Mouse (Mus musculus) cortical plate, adult 2 months (tissue): ENCODE results near the gene Whamm. TPM values are rescaled to one million over a fixed set of nuclear protein-coding genes. Genes with fewer than 3 reads are reported as not detected.

ENCODE experiments used
- H3K27ac ChIP-seq: fragments of 200-500 bp; 2 replicates; pipeline ENCODE4 v1.5.1; 2012; ENCODE audit warnings: low read length, control low read depth, inconsistent platforms; ENCODE audit not compliant: insufficient read depth
- H3K4me1 ChIP-seq: fragments of 200-500 bp; 2 replicates; pipeline ENCODE4 v1.6.1; 2011; ENCODE audit warnings: low read length; ENCODE audit not compliant: control insufficient read depth, insufficient read depth
- H3K4me3 ChIP-seq: fragments of 200-500 bp; 2 replicates; pipeline ENCODE4 v1.5.1; 2011; ENCODE audit warnings: mild to moderate bottlenecking, low read length, control low read depth; ENCODE audit not compliant: insufficient read depth
- CTCF ChIP-seq: fragments of 200-500 bp; IDR thresholded peaks from 2 replicates; pipeline ENCODE4 v1.5.1; 2011; ENCODE audit warnings: mild to moderate bottlenecking, control low read depth, low read length; ENCODE audit not compliant: insufficient read depth; ENCODE audit errors: extremely low read depth
- POLR2A ChIP-seq: fragments of 200-500 bp; IDR thresholded peaks from 2 replicates; pipeline ENCODE4 v1.6.1; 2011; ENCODE audit warnings: mild to moderate bottlenecking, low read length, control low read depth; ENCODE audit not compliant: insufficient read depth; ENCODE audit errors: extremely low read depth
- polyA plus RNA-seq: library from polyadenylated mRNA; depleted of rRNA; stranded (reverse); fragments of >200 nt; gene quantifications from 2 replicates; pipeline ENCODE4 v1.2.3, GENCODE M21; 2012

Whamm gene
- polyA plus RNA-seq, 1 experiment: 19.9 TPM

DNA sequence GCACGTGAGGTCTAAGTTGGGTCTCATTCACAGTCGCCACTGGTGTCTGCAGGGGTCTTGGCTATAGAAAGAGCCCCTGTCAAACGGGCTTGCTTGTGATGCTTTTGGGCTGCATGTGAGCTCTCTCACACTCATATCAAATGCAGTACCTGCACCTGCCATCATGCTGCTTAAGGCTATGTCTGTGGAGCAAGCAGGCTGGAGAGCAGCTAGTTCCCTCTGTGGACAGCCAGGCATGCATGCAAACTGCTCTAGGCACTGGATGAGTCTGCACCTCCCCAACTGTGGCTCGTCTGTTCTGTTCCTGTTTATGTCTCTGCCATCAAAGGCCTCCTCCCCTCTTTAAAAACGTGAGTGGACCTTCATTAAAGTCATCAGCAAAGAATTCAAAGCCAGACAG lies 35.4 kb downstream of the Whamm start:
- Histone ChIP-seq H3K4me3 (no peak overlapping the region), H3K4me1 (no peaks in the 10 kb centered on the region), H3K27ac (no peak overlapping the region)
- TF ChIP-seq POLR2A: no peak
- TF ChIP-seq CTCF: no peak

DNA sequence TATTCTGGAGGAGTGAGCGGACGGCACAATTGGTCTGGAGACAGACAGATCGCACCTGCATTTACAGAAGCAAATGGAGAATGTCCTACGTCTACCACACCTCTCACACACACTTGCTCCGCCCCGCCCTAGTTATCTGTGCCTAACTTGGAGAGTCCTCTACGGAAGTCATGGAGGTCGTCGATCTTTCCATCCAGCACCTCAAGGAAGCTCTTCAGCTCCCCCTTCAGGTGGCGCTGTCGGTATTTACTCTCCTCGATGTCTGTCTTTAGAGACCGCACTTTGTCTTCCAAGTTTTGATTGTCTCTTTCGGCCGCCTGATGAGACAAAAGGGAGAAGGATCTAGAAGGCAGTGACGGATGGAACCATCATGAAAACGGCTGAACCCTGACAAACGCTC lies 39.1 kb downstream of the Whamm start:
- Histone ChIP-seq H3K4me3 (no peak overlapping the region), H3K27ac (no peak overlapping the region), H3K4me1 (no peaks in the 10 kb centered on the region)
- TF ChIP-seq POLR2A (no peak), CTCF (peak; percentile 33)

DNA sequence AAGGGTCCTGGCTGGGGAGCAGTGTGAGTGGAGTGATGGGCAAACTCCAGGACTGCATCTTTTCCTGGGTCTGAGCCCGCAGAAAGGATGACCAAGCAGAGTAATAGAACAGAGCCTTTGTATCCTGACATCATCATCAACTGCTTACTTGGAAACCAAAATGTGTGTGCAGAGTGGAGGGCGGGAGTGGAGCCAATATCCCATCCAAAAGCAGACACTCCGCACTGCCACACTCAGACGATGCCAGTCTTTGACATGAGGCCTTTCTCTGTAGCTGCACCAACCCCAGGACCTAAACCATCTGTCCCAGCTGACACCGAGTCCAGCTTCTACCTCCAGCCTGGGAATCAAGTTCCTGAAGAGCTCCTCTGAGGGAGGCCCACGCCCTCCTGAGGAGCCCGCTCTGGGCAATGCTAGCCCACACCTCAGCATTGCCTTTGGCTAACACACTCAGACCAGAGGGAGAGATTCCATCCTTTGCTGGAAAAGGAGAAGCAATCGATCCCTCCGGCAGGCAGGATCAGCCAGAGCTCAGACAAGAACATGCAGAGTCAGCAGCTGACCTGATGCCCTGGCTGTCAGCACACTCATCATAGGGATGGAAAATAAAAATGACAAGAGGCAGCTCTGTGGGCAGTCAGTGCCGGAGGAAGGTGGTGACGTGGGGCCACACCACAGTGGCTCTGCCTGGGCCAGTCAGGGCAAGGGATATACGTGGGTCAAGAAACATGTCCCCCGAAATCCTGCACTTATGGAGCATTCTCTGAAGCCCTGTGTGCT lies 42.0 kb downstream of the Whamm start:
- H3K27ac ChIP-seq: no peak overlapping the region
- no peak overlapping the region for H3K4me3 ChIP-seq
- TF ChIP-seq POLR2A: no peak
- no peak for TF ChIP-seq CTCF
- no peaks in the 10 kb centered on the region for H3K4me1 ChIP-seq

DNA sequence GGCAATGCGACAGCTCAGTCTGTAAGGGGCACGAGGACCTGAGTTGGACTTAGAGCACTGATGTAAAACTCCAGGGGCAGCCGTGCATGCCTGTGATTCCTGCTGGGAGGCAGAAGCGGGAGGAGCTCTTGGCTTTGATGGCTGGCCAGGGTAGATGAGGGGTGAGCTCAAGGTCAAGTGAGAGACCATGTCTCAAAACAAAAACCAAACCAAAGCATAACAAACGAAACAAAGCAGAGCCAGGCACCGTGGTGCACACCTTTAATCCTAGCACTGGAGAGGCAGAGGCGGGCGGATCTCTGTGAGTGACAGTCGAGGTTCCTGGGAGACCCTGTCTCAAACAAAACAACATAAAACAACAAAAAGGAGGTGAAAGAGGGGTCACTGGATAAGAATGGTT lies 44.0 kb downstream of the Whamm start:
- Histone ChIP-seq H3K27ac (no peak overlapping the region), H3K4me3 (no peak overlapping the region), H3K4me1 (no peaks in the 10 kb centered on the region)
- TF ChIP-seq CTCF (no peak), POLR2A (no peak)

DNA sequence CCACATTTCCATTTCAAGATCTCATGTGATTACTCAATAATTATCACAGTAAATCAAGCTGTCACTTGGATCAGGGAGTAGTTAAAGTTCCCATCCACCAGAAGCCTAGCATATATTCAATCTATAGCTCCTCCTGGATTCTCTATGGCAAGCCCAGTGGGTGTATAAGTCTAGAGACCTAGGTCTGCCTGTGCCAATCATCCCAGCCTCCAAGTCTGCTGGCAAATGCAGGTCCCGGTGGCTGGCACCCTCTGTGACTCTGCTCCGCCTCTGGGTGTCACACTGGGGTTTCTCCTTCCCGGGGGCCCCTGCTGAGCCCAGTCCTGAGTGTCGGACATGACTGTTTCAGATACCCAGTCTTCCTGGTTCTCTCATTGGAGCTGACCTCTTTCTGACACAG lies 51.7 kb downstream of the Whamm start:
- Histone ChIP-seq H3K4me3 (no peak overlapping the region), H3K27ac (no peak overlapping the region), H3K4me1 (no peaks in the 10 kb centered on the region)
- TF ChIP-seq POLR2A: no peak
- TF ChIP-seq CTCF: no peak

DNA sequence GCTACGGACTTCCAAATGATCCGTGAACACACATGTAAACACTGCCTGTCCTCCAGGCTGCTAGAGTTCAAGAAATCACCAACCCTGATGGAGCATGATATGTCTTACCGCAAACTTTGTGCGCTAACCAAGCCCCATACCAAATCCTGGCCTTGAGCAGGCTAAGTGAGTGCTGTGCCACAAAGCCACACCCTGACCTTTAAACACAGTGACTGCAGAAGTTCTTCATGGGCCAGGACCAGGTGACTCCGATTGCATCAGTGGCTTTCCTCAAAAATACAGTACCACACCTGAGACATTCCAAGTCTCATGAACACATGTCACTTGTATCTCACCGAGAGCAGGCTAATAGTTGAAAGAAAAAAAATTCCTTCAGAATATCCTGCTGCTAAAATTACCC lies 52.7 kb downstream of the Whamm start:
- TF ChIP-seq CTCF (no peak), POLR2A (no peak)
- Histone ChIP-seq H3K4me1 (no peaks in the 10 kb centered on the region), H3K4me3 (no peak overlapping the region), H3K27ac (no peak overlapping the region)

DNA sequence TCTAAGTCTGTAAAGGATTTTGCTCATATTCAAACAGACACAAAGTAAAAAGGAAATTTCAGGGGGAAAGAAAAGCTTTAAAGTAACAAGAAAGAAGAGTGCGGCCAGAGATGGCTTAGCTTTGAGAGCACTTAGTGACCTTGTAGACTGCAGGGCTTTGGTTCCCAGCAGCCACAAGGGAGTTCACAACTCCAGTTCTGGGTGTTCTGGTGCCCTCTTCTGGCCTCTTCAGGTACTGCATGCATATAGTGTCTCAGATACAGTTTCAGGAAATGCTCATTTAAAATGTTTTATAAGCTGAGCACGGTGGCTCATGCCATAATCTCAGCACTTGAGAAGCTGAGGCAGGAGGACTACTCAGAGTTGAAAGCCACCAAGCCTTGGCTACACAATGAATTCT lies 55.4 kb downstream of the Whamm start:
- H3K4me1 ChIP-seq: no peaks in the 10 kb centered on the region
- no peak for TF ChIP-seq POLR2A
- 0 out of 2 replicates have a peak, but pooled peaks have one; percentile 23 for TF ChIP-seq CTCF
- H3K27ac ChIP-seq: no peak overlapping the region
- H3K4me3 ChIP-seq: no peak overlapping the region

DNA sequence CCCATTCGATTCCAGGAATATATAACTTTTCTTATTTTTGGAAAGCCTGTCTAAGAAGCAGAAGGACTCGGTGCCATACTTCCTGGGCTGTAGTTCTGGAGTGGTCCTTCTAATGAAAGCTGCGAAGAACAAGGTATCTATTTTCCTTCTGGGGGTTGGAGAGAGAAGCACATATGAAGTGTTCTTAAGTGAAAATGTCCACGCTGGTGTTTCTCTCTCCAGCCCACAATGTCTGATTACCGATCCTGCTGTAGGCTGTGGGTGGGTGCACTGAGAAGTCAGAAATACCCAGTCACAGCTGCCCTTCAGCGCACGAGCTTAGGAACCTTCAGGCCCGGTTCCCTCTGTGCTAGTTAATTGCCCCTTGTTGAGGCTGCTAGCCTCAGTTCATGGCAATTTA lies 60.2 kb downstream of the Whamm start:
- Histone ChIP-seq H3K27ac (peak overlapping the region; percentile 72; the same call in 1 of the 2 replicates), H3K4me3 (no peak overlapping the region), H3K4me1 (no peaks in the 10 kb centered on the region)
- no peak for TF ChIP-seq CTCF
- TF ChIP-seq POLR2A: no peak

DNA sequence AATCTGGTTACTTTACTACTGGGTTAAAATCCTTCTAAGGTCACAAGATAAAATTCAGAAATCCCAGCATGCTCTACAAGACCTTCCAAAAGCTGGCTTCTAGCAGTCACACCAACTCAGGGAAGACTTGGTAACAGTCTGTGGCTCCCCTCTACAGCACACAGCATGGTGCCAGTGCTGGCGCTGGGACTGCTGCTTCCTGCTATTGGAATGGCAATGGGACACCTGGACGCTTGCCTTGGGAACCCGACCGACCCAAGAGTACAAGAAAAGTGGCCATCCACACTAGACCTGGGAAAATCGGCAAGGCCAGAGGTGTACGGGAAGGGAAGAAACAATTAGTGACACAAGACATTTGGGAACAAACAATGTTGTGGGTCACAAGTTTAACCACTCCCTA lies 61.5 kb downstream of the Whamm start:
- H3K27ac ChIP-seq: no peak overlapping the region
- H3K4me1 ChIP-seq: no peaks in the 10 kb centered on the region
- no peak overlapping the region for H3K4me3 ChIP-seq
- no peak for TF ChIP-seq POLR2A
- no peak for TF ChIP-seq CTCF

DNA sequence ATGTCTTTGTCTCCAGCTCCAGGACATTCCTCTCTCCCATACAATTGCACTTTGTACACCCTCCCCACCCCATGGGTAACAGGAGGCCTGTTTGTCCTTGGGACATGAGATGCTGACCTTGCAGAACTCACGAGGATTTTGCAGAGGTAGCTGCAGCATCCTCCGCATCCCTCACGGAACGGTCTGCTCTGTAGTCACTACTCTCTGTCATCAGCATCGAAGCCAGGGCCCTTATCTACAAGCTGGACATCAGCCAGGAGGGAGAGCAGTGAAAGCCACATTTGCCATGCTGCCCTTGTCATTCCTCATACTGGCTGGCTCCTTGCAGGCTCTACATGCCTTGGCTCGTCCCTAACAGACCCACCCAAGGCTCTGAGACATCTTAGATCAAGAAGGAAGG lies 70.0 kb downstream of the Whamm start:
- H3K27ac ChIP-seq: no peak overlapping the region
- TF ChIP-seq POLR2A (no peak), CTCF (no peak)
- no peak overlapping the region for H3K4me3 ChIP-seq
- H3K4me1 ChIP-seq: no peaks in the 10 kb centered on the region
